Mouse (Mus musculus): ENCODE data around the gene Fgfr2.
"Not testable (repeated sequence)": the region's sequence is repeated elsewhere in the genome, so short reads cannot be mapped to it uniquely, and the experiment has no call there.

Gene Fgfr2

GRCm38 (mm10) chr7:131082403-131082802 is 2040.7 kb downstream of the Fgfr2 start:
- DNase-seq (ENCODE audit: low read depth, low spot score): not testable (repeated sequence)

DNA sequence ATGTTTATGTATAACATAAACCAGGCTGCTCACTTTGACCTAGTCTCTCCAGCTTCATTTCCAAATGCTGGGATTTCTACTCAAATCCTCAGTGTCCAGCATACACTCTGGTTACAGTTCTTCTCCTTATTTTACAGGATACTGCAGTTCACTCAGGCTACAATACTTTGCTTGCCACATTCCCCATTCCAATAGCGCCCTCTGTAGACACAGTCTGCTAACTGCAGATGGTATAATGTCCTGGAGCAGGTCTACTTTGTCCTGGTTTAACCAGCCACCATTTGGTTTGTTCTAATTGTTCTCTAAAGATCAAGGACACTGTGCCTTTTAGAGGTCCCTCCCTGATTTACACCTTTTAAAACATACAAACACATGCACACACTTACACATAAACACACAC is 2047.2 kb downstream of the Fgfr2 start:
- no peak for DNase-seq (ENCODE audit: low read depth, low spot score)

- DNase-seq (ENCODE audit: low read depth, low spot score): not testable (repeated sequence)
Observed at GRCm38 (mm10) chr7:131074098-131074497, 2049.1 kb downstream of the Fgfr2 start.

GRCm38 (mm10) chr7:131073476-131073875 is 2049.7 kb downstream of the Fgfr2 start:
- not testable (repeated sequence) for DNase-seq (ENCODE audit: low read depth, low spot score)

- not testable (repeated sequence) for DNase-seq (ENCODE audit: low read depth, low spot score)
Observed at GRCm38 (mm10) chr7:131068191-131068590, 2055.0 kb downstream of the Fgfr2 start.

DNA sequence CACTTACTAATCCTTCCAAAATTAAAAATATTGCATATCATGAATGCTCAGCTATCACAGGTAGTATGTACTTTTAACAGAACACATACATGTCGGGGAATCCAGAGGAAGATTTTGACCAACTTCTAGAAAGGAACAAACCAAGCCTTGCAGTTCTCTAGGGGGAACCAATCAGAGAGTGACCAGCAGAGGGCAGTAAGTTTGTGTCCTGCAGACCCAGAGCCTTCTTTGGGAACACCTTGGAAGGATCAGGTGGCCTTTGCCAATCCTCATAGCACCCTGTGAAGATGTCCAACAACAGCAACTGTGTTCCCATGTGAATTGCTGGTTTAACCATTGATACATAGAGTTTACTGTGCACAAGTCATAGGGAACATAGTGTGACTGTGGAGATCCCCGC is 2060.6 kb downstream of the Fgfr2 start:
- no peak for DNase-seq (ENCODE audit: low read depth, low spot score)

- DNase-seq (ENCODE audit: low read depth, low spot score): not testable (repeated sequence)
Observed at GRCm38 (mm10) chr7:131059808-131060207, 2063.3 kb downstream of the Fgfr2 start.

DNA sequence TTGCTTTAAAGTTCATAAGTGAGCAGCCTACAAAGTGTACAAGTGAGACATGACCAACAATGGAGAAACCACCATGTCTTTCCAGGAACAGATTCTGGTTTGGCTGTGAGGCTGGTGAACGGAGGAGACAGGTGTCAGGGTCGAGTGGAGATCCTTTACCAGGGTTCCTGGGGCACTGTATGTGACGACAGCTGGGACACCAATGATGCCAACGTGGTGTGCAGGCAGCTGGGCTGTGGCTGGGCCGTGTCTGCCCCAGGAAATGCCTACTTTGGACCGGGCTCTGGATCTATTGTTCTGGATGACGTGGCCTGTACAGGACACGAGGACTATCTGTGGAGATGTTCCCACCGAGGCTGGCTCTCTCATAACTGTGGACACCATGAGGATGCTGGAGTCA is 2065.2 kb downstream of the Fgfr2 start:
- not testable (repeated sequence) for DNase-seq (ENCODE audit: low read depth, low spot score)

DNA sequence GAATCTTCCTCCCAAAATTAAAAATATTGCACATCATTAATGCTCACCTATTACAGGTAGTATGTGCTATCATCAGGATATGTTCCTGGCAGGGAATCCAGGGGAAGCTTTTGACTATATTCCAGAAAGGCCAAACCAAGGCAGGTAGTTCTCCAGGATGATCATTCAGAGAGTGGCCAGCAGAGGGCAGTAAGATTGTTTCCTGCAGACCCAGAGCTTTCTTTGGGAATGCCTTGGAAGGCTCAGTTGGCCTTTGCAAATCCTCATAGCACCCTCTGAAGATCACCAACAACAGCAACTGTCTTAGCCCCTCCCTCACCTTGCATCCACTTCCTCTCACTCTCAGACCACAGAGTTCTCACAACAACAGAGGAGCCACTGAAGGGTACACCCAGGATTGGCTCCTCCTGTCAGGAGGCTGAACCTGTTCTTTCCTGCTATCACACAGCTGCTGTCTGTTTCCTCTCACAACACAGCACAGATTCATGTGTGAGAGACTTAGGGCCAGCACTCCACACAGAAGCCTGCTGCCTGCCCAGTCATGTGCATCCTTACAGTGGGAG is 2068.3 kb downstream of the Fgfr2 start:
- no peak for DNase-seq (ENCODE audit: low read depth, low spot score)

- not testable (repeated sequence) for DNase-seq (ENCODE audit: low read depth, low spot score)
Observed at GRCm38 (mm10) chr7:131049829-131050228, 2073.3 kb downstream of the Fgfr2 start.

GRCm38 (mm10) chr7:131045258-131045835 is 2077.8 kb downstream of the Fgfr2 start:
- DNase-seq (ENCODE audit: low read depth, low spot score): not testable (repeated sequence)

- DNase-seq (ENCODE audit: low read depth, low spot score): no peak
Observed at GRCm38 (mm10) chr7:131042657-131043056, 2080.5 kb downstream of the Fgfr2 start.

DNA sequence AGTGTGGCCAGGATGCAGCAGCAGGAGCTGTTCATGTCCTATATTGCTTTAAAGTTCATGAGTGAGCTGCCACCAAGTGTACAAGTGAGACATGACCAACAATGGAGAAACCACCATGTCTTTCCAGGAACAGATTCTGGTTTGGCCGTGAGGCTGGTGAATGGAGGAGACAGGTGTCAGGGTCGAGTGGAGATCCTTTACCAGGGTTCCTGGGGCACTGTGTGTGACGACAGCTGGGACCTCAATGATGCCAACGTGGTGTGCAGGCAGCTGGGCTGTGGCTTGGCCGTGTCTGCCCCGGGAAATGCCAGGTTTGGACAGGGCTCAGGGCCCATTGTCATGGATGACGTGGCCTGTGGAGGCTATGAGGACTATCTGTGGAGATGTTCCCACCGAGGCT is 2082.4 kb downstream of the Fgfr2 start:
- DNase-seq (ENCODE audit: low read depth, low spot score): not testable (repeated sequence)

DNA sequence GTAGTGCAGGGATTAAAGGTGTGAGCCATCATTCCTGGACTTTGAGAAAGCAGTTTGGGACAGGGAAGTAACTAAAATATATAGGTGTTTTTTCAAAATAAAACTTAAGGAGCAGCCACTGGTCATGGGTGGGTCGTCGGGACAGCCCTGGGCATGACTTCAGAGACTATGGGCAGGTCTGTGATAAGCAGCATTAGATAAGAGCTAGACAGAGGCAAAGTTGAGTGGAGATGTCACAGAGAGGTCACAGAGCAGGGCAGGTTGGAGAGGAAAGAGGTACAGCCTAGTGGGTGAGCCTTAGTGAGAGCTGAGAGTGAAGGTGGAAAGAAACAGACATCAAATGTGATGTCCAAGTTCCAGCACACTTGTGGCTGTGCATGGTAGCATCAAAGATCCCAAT is 2086.1 kb downstream of the Fgfr2 start:
- DNase-seq (ENCODE audit: low read depth, low spot score): no peak

DNA sequence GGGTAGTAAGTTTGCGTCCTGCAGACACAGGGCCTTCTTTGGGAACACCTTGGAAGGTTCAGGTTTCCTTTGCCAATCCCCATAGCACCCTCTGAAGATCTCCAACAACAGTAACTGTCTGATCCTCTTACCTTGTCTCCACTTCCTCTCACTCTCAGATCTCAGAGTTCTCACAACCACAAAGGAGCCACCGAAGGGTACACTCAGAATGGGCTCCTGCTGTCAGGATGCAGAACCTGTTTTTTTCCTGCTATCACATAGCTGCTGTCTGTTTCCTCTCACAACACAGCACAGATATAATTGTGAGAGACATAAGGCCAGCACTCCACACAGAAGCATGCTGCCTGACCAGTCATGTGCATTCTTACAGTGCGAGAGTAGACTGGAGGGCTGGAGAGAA is 2086.8 kb downstream of the Fgfr2 start:
- DNase-seq (ENCODE audit: low read depth, low spot score): no peak

DNA sequence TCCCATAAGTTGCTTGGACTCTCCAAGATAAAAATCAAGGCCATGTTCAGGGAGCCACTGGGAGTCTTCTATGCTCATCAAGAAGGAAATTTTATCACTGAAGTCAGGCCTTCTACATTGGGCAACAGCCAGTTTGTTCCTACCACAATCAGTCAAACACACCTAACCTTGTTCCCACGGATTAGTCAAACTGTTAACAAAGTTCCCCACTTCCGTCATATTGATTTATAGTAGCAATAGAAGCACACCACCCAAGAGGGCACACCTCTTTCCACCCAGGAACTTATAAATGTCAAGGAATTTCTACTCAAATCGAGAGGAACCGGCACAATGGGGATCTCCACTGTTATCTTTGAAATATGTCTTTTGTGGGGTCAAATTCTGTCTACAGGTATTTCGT is 2091.4 kb downstream of the Fgfr2 start, which contains the start of gene Dmbt1:
Gene Dmbt1 (plus strand): TSS at position 299 of the 400 bp plus-strand sequence.
- DNase-seq (ENCODE audit: low read depth, low spot score): no peak

- no peak for DNase-seq (ENCODE audit: low read depth, low spot score)
Observed at GRCm38 (mm10) chr7:131027557-131027956, 2095.6 kb downstream of the Fgfr2 start.

- no peak for DNase-seq (ENCODE audit: low read depth, low spot score)
Observed at GRCm38 (mm10) chr7:131024807-131025206, 2098.3 kb downstream of the Fgfr2 start.

DNA sequence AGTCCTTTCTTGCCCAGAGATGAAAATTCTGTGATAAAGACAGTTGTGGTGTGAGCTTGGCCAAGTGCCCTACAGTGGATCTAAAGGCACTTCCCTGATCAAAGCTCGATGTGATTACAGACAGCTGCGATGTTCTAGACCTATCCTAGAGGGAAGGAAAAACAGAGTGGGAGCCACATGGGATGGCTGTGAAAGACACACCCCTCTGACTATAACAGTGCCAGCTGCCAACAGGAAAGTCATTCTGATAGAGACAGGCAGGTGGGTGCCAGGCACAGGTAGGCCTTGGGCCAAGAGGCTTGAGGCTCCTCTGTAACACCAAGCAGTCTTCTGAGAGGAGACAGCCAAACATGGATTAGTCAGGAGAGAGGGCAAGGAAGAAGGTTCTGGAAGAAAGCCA is 2104.0 kb downstream of the Fgfr2 start:
- no peak for DNase-seq (ENCODE audit: low read depth, low spot score)

DNA sequence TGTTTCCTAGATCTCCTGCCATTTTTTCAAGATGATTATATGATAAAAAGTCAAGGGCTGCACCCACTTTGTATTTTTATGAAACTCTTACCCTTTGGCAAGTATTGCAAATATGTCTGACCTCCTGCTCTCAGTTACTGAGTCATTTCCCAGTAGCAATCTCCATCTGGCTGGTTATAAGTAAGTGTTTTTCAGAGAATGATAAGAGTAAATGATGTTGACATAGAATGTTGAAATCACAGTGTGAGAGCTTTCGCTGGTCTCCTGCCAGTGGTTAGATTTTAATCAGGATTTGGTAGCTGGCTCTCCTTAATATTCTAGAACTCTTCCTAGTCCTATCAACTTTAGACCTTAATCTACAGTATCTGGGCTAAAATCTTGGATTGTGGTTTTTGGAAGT is 2111.2 kb downstream of the Fgfr2 start:
- no peak for DNase-seq (ENCODE audit: low read depth, low spot score)

DNA sequence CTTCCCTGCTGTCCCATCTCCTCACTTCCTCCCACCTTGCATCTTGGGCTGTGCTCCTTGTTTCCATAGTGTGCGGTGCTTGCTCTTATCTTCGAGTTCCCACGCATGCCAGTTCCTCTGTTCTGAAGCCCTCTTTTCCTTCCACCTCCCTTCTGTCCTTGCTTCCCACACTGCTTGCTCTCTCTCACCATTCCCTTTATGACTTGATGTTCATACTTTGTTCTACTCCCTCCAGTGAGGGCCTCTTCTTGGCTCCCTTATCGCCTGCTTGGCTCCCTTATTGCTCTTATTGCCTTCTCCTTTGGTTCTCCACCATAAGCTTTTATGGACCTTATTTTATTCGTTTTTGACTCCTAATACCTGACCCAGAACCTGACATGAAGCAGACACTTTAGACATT is 2114.0 kb downstream of the Fgfr2 start:
- DNase-seq (ENCODE audit: low read depth, low spot score): no peak

GRCm38 (mm10) chr7:131007221-131007620 is 2115.9 kb downstream of the Fgfr2 start:
- no peak for DNase-seq (ENCODE audit: low read depth, low spot score)

GRCm38 (mm10) chr7:131004071-131004470 is 2119.1 kb downstream of the Fgfr2 start:
- DNase-seq (ENCODE audit: low read depth, low spot score): no peak
